ENCODE assay signal across 18 mouse cellular contexts in genomic region chr1:82158466-82158865, GRCm38 (mm10).
DNase-seq lines count a peak whose midpoint lies in the region; ATAC-seq and TF ChIP-seq lines count a peak whose summit lies in the region.
"Had no signal": no experiment of that assay in that cellular context is flagged by ENCODE, and none has a peak within 500 bp of the region (broad histone marks: within the 10 kb centered on the region; RNA-seq: fewer than 3 reads in every experiment).

No protein-coding gene starts in this region.

- H3K4me2 ChIP-seq in lung, embryonic 14.5 days: no peak overlapping the region
- H3K4me2 ChIP-seq: midbrain, embryonic 13.5 days; stomach, embryonic 15.5 days had no signal

- 0 out of 2 replicates have a peak, but pooled peaks cover 4% of the 10 kb centered on the region for H3K27me3 ChIP-seq in lung, embryonic 14.5 days (ENCODE audit: insufficient read depth, low read length)
- H3K27me3 ChIP-seq: midbrain, embryonic 13.5 days; stomach, embryonic 15.5 days had no signal

- H3K27ac ChIP-seq in lung, embryonic 14.5 days (ENCODE audit: low read depth): no peak overlapping the region
- H3K27ac ChIP-seq: hindbrain, embryonic 10.5 days; kidney, postnatal 0 days; liver, embryonic 14.5 days; midbrain, embryonic 13.5 days; stomach, embryonic 15.5 days had no signal

- no peaks in the 10 kb centered on the region for H3K9me3 ChIP-seq in lung, embryonic 14.5 days (ENCODE audit: low read depth, low read length)
- H3K9me3 ChIP-seq: hindbrain, embryonic 10.5 days; midbrain, embryonic 13.5 days; stomach, embryonic 15.5 days had no signal

- DNase-seq in layer of hippocampus, adult 11-12 months (ENCODE audit: low spot score): peak; percentile 21
- DNase-seq in layer of hippocampus, postnatal 36 days: no peak
- peak; percentile 8 for DNase-seq in lung, embryonic 14.5 days
- DNase-seq in lung, postnatal 36 days: no peak
- peak; percentile 43 for DNase-seq in brain, adult 2 months (ENCODE audit: low read depth, low spot score)
- peak; percentile 47 for DNase-seq in layer of hippocampus, adult 9-11 months
- DNase-seq in spleen, adult 18-20 months: no peak
- DNase-seq in cerebellum, postnatal 25 days: no peak
- DNase-seq: cerebellum, postnatal 14 days; embryo, embryonic 11 days; kidney, adult 18-20 months; left cerebral cortex, postnatal 4 days; thymus, adult 2 months had no signal

- no peak for ATAC-seq in lung, embryonic 14.5 days (ENCODE audit: insufficient read depth)
- ATAC-seq: midbrain, embryonic 13.5 days had no signal

- no peaks in the 10 kb centered on the region for H3K4me1 ChIP-seq in lung, embryonic 14.5 days (ENCODE audit: insufficient read depth)
- H3K4me1 ChIP-seq: hindbrain, embryonic 10.5 days; midbrain, embryonic 13.5 days; stomach, embryonic 15.5 days had no signal

- no peak overlapping the region for H3K9ac ChIP-seq in lung, embryonic 14.5 days
- H3K9ac ChIP-seq: liver, embryonic 14.5 days; midbrain, embryonic 13.5 days; stomach, embryonic 15.5 days had no signal

- no peak overlapping the region for H3K4me3 ChIP-seq in lung, embryonic 14.5 days (ENCODE audit: low read depth, low read length)
- H3K4me3 ChIP-seq: hindbrain, embryonic 10.5 days; midbrain, embryonic 13.5 days; stomach, embryonic 15.5 days had no signal

- WGBS in lung, embryonic 14.5 days: 43% methylated on average over 3 of the region's 3 CpGs

- no peaks in the 10 kb centered on the region for H3K36me3 ChIP-seq in lung, embryonic 14.5 days (ENCODE audit: insufficient read depth)
- H3K36me3 ChIP-seq: hindbrain, embryonic 10.5 days; midbrain, embryonic 13.5 days; stomach, embryonic 15.5 days had no signal

- no peak for TF ChIP-seq CTCF in lung, embryonic 14.5 days (IDR thresholded peaks at IDR 0.05; ENCODE audit: low read depth)

Comparison
In these comparisons a context has a peak if more than half of its experiments do, and no peak if none do; other contexts are left out.
1. DNase-seq: peak in layer of hippocampus, adult 11-12 months (single experiment), lung, embryonic 14.5 days (single experiment), brain, adult 2 months (single experiment) and layer of hippocampus, adult 9-11 months (single experiment); none in layer of hippocampus, postnatal 36 days (0 of 2), lung, postnatal 36 days (single experiment), spleen, adult 18-20 months (0 of 2) and cerebellum, postnatal 25 days (0 of 2).